Mouse (Mus musculus) bone marrow, adult 2 months (tissue): ENCODE measurements around the gene Zdhhc7.

ENCODE experiments used
- CTCF ChIP-seq: fragments of 200-500 bp; IDR thresholded peaks from 2 replicates; pipeline ENCODE4 v1.5.1; 2011; ENCODE audit warnings: low read length, control low read depth; ENCODE audit not compliant: control insufficient read depth, insufficient read depth
- POLR2A ChIP-seq: fragments of 200-500 bp; IDR thresholded peaks from 2 replicates; pipeline ENCODE4 v1.6.1; 2011; ENCODE audit warnings: low read depth, mild to moderate bottlenecking, control low read depth, low read length, borderline replicate concordance; ENCODE audit not compliant: control insufficient read depth

DNA sequence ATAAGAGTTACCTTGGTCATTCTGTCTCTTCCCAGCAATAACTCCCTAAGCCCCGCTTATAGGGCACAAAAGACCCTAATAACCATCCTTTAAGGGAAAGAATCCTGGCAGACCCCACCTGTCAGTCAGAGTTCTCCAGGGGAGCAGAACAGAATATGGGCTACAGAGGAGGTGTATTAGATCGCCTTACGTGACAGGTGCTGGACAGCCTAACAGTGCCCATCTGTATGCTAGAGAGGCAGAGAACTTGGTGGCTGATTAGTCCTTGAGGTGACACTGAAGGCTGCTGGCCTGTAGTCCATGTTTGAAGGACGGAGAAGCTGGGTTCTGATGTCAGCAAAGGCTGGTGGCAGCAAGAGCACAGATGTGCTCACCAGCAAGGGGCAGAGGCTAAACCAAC is 9.7 kb upstream of the Zdhhc7 start:
- no peak for TF ChIP-seq CTCF
- TF ChIP-seq POLR2A = no peak
